Mouse (Mus musculus): ENCODE measurements around the gene Rpl3l. TPM values are rescaled to one million over a fixed set of nuclear protein-coding genes. Genes with fewer than 3 reads are reported as not detected.

Rpl3l gene
- polyA plus RNA-seq, 1 experiment: 0.70 TPM

GRCm38 (mm10) chr17:24752415-24753394, 25.1 kb downstream of the Rpl3l start, which contains the start of gene Hs3st6:
Gene Hs3st6 (plus strand): TSS chr17:24752988.
- Histone ChIP-seq H3K27ac (ENCODE audit: insufficient read depth, low read length) (no peak within 1 kb of the TSS), H3K4me1 (ENCODE audit: control insufficient read depth, insufficient read depth, low read length) (0 out of 2 replicates have a peak, but pooled peaks cover 3% of the 10 kb centered on the region), H3K4me3 (replicated peaks; ENCODE audit: insufficient read depth, low read depth, low read length) (peak within 1 kb of the TSS; percentile 45), H3K27me3 (ENCODE audit: control insufficient read depth, insufficient read depth, low read length) (peaks cover 2% of the 10 kb centered on the region; the same call in 1 of the 2 replicates)
- TF ChIP-seq POLR2A (IDR thresholded peaks at IDR 0.05; ENCODE audit: borderline replicate concordance, insufficient read depth, low read length) (no peak), CTCF (IDR thresholded peaks at IDR 0.05; ENCODE audit: borderline replicate concordance, insufficient read depth, low read depth, low read length) (no peak)
- DNase-seq: no peak
- under 1% methylated on average over 71 of the region's 82 CpGs for WGBS

GRCm38 (mm10) chr17:24757394-24757793, 29.8 kb downstream of the Rpl3l start:
- Histone ChIP-seq H3K4me1 (ENCODE audit: control insufficient read depth, insufficient read depth, low read length) (0 out of 2 replicates have a peak, but pooled peaks cover under 1% of the 10 kb centered on the region), H3K27ac (ENCODE audit: insufficient read depth, low read length) (no peak overlapping the region), H3K4me3 (replicated peaks; ENCODE audit: insufficient read depth, low read depth, low read length) (no peak overlapping the region), H3K27me3 (ENCODE audit: control insufficient read depth, insufficient read depth, low read length) (peaks cover 2% of the 10 kb centered on the region; the same call in 1 of the 2 replicates)
- DNase-seq: no peak
- TF ChIP-seq POLR2A (IDR thresholded peaks at IDR 0.05; ENCODE audit: borderline replicate concordance, insufficient read depth, low read length) (no peak), CTCF (IDR thresholded peaks at IDR 0.05; ENCODE audit: borderline replicate concordance, insufficient read depth, low read depth, low read length) (no peak)
- WGBS: 85% methylated on average over 1 of the region's 1 CpGs

- Histone ChIP-seq H3K4me3 (replicated peaks; ENCODE audit: insufficient read depth, low read depth, low read length) (no peak overlapping the region), H3K4me1 (ENCODE audit: control insufficient read depth, insufficient read depth, low read length) (no peaks in the 10 kb centered on the region), H3K27ac (ENCODE audit: insufficient read depth, low read length) (no peak overlapping the region), H3K27me3 (ENCODE audit: control insufficient read depth, insufficient read depth, low read length) (no peaks in the 10 kb centered on the region)
- 52% methylated on average over 5 of the region's 5 CpGs for WGBS
- TF ChIP-seq POLR2A (IDR thresholded peaks at IDR 0.05; ENCODE audit: borderline replicate concordance, insufficient read depth, low read length) (no peak), CTCF (IDR thresholded peaks at IDR 0.05; ENCODE audit: borderline replicate concordance, insufficient read depth, low read depth, low read length) (no peak)
- no peak for DNase-seq
Measured at GRCm38 (mm10) chr17:24761121-24761520, 33.5 kb downstream of the Rpl3l start.

GRCm38 (mm10) chr17:24765016-24765905, 37.6 kb downstream of the Rpl3l start:
- Histone ChIP-seq H3K27ac (ENCODE audit: insufficient read depth, low read length) (no peak overlapping the region), H3K4me1 (ENCODE audit: control insufficient read depth, insufficient read depth, low read length) (no peaks in the 10 kb centered on the region), H3K4me3 (replicated peaks; ENCODE audit: insufficient read depth, low read depth, low read length) (no peak overlapping the region), H3K27me3 (ENCODE audit: control insufficient read depth, insufficient read depth, low read length) (no peaks in the 10 kb centered on the region)
- 40% methylated on average over 21 of the region's 22 CpGs for WGBS
- TF ChIP-seq POLR2A (IDR thresholded peaks at IDR 0.05; ENCODE audit: borderline replicate concordance, insufficient read depth, low read length) (no peak), CTCF (IDR thresholded peaks at IDR 0.05; ENCODE audit: borderline replicate concordance, insufficient read depth, low read depth, low read length) (no peak)
- no peak for DNase-seq

GRCm38 (mm10) chr17:24766266-24766875, 38.8 kb downstream of the Rpl3l start:
- no peak overlapping the region for H3K4me3 ChIP-seq (replicated peaks; ENCODE audit: insufficient read depth, low read depth, low read length)
- TF ChIP-seq CTCF (IDR thresholded peaks at IDR 0.05; ENCODE audit: borderline replicate concordance, insufficient read depth, low read depth, low read length) (no peak), POLR2A (IDR thresholded peaks at IDR 0.05; ENCODE audit: borderline replicate concordance, insufficient read depth, low read length) (no peak)
- H3K4me1 ChIP-seq (ENCODE audit: control insufficient read depth, insufficient read depth, low read length): no peaks in the 10 kb centered on the region
- no peak overlapping the region for H3K27ac ChIP-seq (ENCODE audit: insufficient read depth, low read length)
- no peak for DNase-seq
- 20% methylated on average over 12 of the region's 12 CpGs for WGBS
- H3K27me3 ChIP-seq (ENCODE audit: control insufficient read depth, insufficient read depth, low read length): no peaks in the 10 kb centered on the region

GRCm38 (mm10) chr17:24769146-24769545, 41.5 kb downstream of the Rpl3l start:
- no peak for DNase-seq
- no peak overlapping the region for H3K4me3 ChIP-seq (replicated peaks; ENCODE audit: insufficient read depth, low read depth, low read length)
- no peaks in the 10 kb centered on the region for H3K27me3 ChIP-seq (ENCODE audit: control insufficient read depth, insufficient read depth, low read length)
- TF ChIP-seq POLR2A (IDR thresholded peaks at IDR 0.05; ENCODE audit: borderline replicate concordance, insufficient read depth, low read length) (no peak), CTCF (IDR thresholded peaks at IDR 0.05; ENCODE audit: borderline replicate concordance, insufficient read depth, low read depth, low read length) (no peak)
- no peaks in the 10 kb centered on the region for H3K4me1 ChIP-seq (ENCODE audit: control insufficient read depth, insufficient read depth, low read length)
- WGBS: 54% methylated on average over 3 of the region's 3 CpGs
- no peak overlapping the region for H3K27ac ChIP-seq (ENCODE audit: insufficient read depth, low read length)

- TF ChIP-seq POLR2A (IDR thresholded peaks at IDR 0.05; ENCODE audit: borderline replicate concordance, insufficient read depth, low read length) (no peak), CTCF (IDR thresholded peaks at IDR 0.05; ENCODE audit: borderline replicate concordance, insufficient read depth, low read depth, low read length) (no peak)
- Histone ChIP-seq H3K4me1 (ENCODE audit: control insufficient read depth, insufficient read depth, low read length) (no peaks in the 10 kb centered on the region), H3K27me3 (ENCODE audit: control insufficient read depth, insufficient read depth, low read length) (no peaks in the 10 kb centered on the region), H3K27ac (ENCODE audit: insufficient read depth, low read length) (no peak overlapping the region), H3K4me3 (replicated peaks; ENCODE audit: insufficient read depth, low read depth, low read length) (no peak overlapping the region)
- no peak for DNase-seq
- 88% methylated on average over 5 of the region's 5 CpGs for WGBS
Measured at GRCm38 (mm10) chr17:24773241-24773640, 45.6 kb downstream of the Rpl3l start.

Data from cerebellum, adult 2 months (tissue).